Mouse (Mus musculus) hindbrain, postnatal 0 days (tissue): ENCODE measurements at regions not wholly inside any gene's neighbourhood (a gene's known extent, or its start where the extent isn't known, plus 50 kb on each side); places are given as distances from the start of the nearest gene placed in this dataset.

Experiments
- ATAC-seq: fragments of 200-750 bp; cut with Nextera tagmentation; 2 replicates; pipeline ENCODE4 v1.8.0; 2017; ENCODE audit warnings: mild to moderate bottlenecking, moderate TSS enrichment, moderate library complexity
- DNase-seq: peaks from one replicate; pipeline ENCODE4 v3.0.0-alpha.2; 2015; ENCODE audit warnings: low spot score
- H3K27ac ChIP-seq: fragments of 300-500 bp; sonication (generic); 2 replicates; pipeline ENCODE4 v1.5.1; 2014; ENCODE audit warnings: mild to moderate bottlenecking
- H3K27me3 ChIP-seq: fragments of 300-500 bp; sonication (generic); 2 replicates; pipeline ENCODE4 v1.6.1; 2014; ENCODE audit warnings: low read length, mixed read lengths; ENCODE audit not compliant: insufficient read depth
- H3K36me3 ChIP-seq: fragments of 300-500 bp; sonication (generic); 2 replicates; pipeline ENCODE4 v1.6.1; 2014; ENCODE audit warnings: low read length, mixed read lengths; ENCODE audit not compliant: insufficient read depth
- H3K4me1 ChIP-seq: fragments of 300-500 bp; sonication (generic); 2 replicates; pipeline ENCODE4 v1.6.1; 2014; ENCODE audit warnings: antibody characterized with exemption, low read length, mixed read lengths; ENCODE audit not compliant: insufficient read depth
- H3K4me2 ChIP-seq: fragments of 300-500 bp; sonication (generic); 2 replicates; pipeline ENCODE4 v1.6.1; 2014; ENCODE audit warnings: low read depth, mild to moderate bottlenecking, low read length, moderate library complexity, mixed read lengths
- H3K4me3 ChIP-seq: fragments of 300-500 bp; sonication (generic); 2 replicates; pipeline ENCODE4 v1.5.1; 2014; ENCODE audit warnings: low read length
- H3K9ac ChIP-seq: fragments of 300-500 bp; sonication (generic); replicated peaks from 2 replicates; pipeline ENCODE4 v1.6.1; 2014; ENCODE audit warnings: mild to moderate bottlenecking, low read length, moderate library complexity, mixed read lengths
- H3K9me3 ChIP-seq: fragments of 300-500 bp; sonication (generic); 2 replicates; pipeline ENCODE4 v1.6.1; 2016; ENCODE audit warnings: low read length, mixed read lengths
- CTCF ChIP-seq: IDR thresholded peaks from 2 replicates; pipeline ENCODE4 v1.5.1; 2016; ENCODE audit warnings: antibody characterized with exemption, control low read depth, low read depth
- WGBS: fragments of 180-500 bp; shearing (Covaris S2); extraction: QIAGEN DNeasy Blood & Tissue Kit; methylation state at CpG from one replicate; pipeline ENCODE4 v1.1.7; 2014; 5-methylcytosine and 5-hydroxymethylcytosine counted together

DNA sequence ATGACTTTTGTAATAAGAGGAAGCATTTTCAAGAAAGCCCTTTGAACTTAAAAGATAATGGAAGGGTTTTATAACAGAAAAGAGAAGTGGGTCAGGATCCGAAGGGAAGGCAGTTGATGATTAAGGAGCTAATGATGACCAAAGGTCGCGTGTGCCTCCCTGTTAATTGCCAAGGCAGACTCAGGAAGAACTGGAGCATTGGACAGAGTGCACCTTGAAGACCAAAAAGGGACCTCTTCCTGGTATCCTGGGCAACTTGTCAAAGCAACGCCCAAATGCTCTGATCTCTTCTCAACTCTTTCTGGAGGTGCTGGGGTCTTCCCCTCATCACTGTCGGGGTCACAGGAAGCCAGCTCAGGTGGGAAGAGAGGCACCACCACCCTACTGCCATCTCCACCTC lies 49.9 kb upstream of the Barhl2 start:
- Histone ChIP-seq H3K9ac (no peak overlapping the region), H3K9me3 (no peaks in the 10 kb centered on the region), H3K27ac (no peak overlapping the region), H3K4me3 (no peak overlapping the region), H3K4me2 (no peak overlapping the region), H3K36me3 (no peaks in the 10 kb centered on the region), H3K4me1 (no peaks in the 10 kb centered on the region; the same call in 1 of the 2 replicates), H3K27me3 (no peaks in the 10 kb centered on the region)
- no peak for TF ChIP-seq CTCF
- 87% methylated on average over 5 of the region's 5 CpGs for WGBS
- DNase-seq (no peak), ATAC-seq (no peak)
